Mouse (Mus musculus): ENCODE data around the gene Psmd14. TPM values are rescaled to one million over a fixed set of nuclear protein-coding genes. Genes with fewer than 3 reads are reported as not detected.

Gene Psmd14
- polyA plus RNA-seq, 1 experiment, result 7.8 TPM

DNA sequence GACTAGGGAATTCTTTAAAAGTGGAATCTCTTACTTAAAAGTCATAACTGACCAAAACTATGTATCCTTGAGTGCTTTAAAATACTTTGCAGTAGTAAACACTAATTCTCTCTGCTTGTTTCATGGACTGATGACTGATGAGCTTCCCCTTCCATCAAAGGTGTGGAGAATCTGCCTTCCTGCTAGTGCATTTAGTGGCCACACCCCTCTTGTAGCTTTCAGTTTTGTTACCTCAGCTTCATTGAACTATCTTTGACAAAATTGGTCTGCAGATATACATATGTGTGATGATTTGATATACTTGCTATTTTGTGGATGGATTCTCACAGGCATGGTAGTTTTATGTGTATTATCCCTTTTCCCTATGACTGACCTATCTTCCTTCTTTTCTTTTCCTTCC lies 43.5 kb downstream of the Psmd14 start:
- no peak overlapping the region for H3K27ac ChIP-seq (ENCODE audit: insufficient read depth, low read length)
- no peak for DNase-seq (ENCODE audit: low read depth in 1 of 2, low spot score in 2 of 2)
- H3K27me3 ChIP-seq (ENCODE audit: control insufficient read depth, insufficient read depth, low read length), result no peaks in the 10 kb centered on the region
- no peaks in the 10 kb centered on the region for H3K36me3 ChIP-seq (ENCODE audit: control insufficient read depth, insufficient read depth, low read length)
- no peak overlapping the region for H3K4me3 ChIP-seq (ENCODE audit: extremely low read depth, insufficient read depth, insufficient read length)
- TF ChIP-seq POLR2A (IDR thresholded peaks at IDR 0.05; ENCODE audit: low read depth, low read length), result no peak
- TF ChIP-seq CTCF (IDR thresholded peaks at IDR 0.05; ENCODE audit: extremely low read depth, insufficient read depth, insufficient read length, insufficient replicate concordance), result no peak
- peaks cover 3% of the 10 kb centered on the region; the same call in 1 of the 2 replicates for H3K4me1 ChIP-seq (ENCODE audit: control insufficient read depth, insufficient read depth, insufficient read length)

DNA sequence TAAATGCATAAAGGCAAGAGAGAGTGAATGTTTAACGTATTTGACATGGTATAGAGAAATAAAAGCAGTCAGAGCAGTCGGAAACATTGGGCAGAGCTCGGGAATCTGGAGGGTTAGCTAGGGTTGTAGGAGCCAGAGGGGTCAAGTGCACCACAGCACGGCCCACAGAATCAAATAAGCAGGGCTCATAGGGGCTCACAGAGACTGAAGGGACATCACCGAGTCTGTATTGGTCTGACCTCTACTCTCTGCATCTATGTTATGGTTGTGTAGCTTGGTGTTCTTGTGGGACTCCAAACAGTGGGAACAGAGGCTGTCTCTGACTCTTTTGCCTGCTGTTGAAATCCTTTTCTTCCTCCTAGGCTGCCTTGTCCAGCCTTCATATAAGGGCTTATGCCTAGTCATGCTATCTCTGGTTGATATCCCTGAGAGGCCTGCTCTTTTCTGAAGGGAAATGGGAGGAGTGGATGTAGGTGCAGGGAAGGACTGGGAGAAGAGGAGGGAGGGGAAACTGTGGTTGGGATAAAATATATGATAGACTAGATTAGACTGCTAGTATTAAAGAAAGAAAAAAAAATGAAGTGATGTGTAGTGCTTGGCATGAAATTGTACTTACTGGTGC lies 47.9 kb downstream of the Psmd14 start:
- 90% methylated on average over 5 of the region's 5 CpGs for WGBS
- Histone ChIP-seq H3K4me3 (ENCODE audit: extremely low read depth, insufficient read depth, insufficient read length) (no peak overlapping the region), H3K4me1 (ENCODE audit: control insufficient read depth, insufficient read depth, insufficient read length) (peaks cover 3% of the 10 kb centered on the region; the same call in 1 of the 2 replicates), H3K27me3 (ENCODE audit: control insufficient read depth, insufficient read depth, low read length) (no peaks in the 10 kb centered on the region), H3K27ac (ENCODE audit: insufficient read depth, low read length) (no peak overlapping the region), H3K36me3 (ENCODE audit: control insufficient read depth, insufficient read depth, low read length) (peaks cover 2% of the 10 kb centered on the region; the same call in 1 of the 2 replicates)
- no peak for DNase-seq (ENCODE audit: low read depth in 1 of 2, low spot score in 2 of 2)
- TF ChIP-seq POLR2A (IDR thresholded peaks at IDR 0.05; ENCODE audit: low read depth, low read length) (no peak), CTCF (IDR thresholded peaks at IDR 0.05; ENCODE audit: extremely low read depth, insufficient read depth, insufficient read length, insufficient replicate concordance) (no peak)

DNA sequence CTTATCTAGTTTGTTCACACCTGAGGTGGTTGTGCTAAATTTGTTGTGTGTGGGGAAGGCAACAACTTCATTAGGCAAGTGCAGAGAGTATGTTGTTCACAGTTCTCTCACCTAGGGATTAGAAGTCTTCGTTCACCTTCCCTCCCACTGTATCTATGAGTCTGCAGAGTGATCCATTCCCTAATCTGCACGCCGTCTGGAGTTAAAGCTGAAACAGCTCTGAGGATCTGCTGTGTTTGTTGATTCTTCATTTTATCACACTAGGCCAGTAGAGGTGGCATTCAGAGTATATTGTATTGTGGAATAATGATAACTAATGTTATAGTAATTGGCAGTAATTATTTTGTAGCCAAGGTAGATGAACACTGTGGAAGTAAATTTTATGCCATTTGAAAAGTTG lies 48.5 kb downstream of the Psmd14 start:
- Histone ChIP-seq H3K27ac (ENCODE audit: insufficient read depth, low read length) (no peak overlapping the region), H3K36me3 (ENCODE audit: control insufficient read depth, insufficient read depth, low read length) (peaks cover 2% of the 10 kb centered on the region; the same call in 1 of the 2 replicates), H3K27me3 (ENCODE audit: control insufficient read depth, insufficient read depth, low read length) (no peaks in the 10 kb centered on the region), H3K4me1 (ENCODE audit: control insufficient read depth, insufficient read depth, insufficient read length) (peaks cover 2% of the 10 kb centered on the region; the same call in 1 of the 2 replicates), H3K4me3 (ENCODE audit: extremely low read depth, insufficient read depth, insufficient read length) (no peak overlapping the region)
- no peak for DNase-seq (ENCODE audit: low read depth in 1 of 2, low spot score in 2 of 2)
- no peak for TF ChIP-seq POLR2A (IDR thresholded peaks at IDR 0.05; ENCODE audit: low read depth, low read length)
- TF ChIP-seq CTCF (IDR thresholded peaks at IDR 0.05; ENCODE audit: extremely low read depth, insufficient read depth, insufficient read length, insufficient replicate concordance), result no peak
- 82% methylated on average over 3 of the region's 3 CpGs for WGBS

DNA sequence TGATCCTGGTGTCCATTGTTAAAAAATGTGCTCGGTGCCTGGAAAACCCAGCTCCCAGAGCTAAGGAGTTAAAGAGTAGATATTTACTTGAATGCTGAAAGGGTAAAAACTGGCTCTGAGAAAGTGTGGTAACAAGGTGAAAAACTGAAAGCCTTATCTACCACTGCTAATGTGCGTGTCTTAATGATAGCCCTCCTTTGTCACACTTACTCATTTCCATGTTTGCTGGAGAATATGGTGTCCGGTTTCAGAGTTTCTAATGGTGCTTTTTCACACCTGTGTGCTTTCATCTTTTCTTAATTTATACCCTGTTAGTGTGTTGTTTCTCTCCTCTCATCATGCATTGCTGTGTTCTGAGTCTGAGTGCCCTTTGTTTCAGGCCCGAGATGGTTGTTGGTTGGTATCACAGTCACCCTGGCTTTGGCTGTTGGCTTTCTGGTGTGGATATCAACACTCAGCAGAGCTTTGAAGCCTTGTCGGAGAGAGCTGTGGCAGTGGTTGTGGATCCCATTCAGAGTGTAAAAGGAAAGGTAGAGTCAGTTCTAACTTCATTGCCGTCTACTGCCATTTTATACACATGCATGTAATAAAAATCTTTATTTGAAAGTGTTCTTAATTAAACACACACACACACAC lies 53.1 kb downstream of the Psmd14 start:
- Histone ChIP-seq H3K27ac (ENCODE audit: insufficient read depth, low read length) (no peak overlapping the region), H3K4me1 (ENCODE audit: control insufficient read depth, insufficient read depth, insufficient read length) (no peaks in the 10 kb centered on the region), H3K4me3 (ENCODE audit: extremely low read depth, insufficient read depth, insufficient read length) (no peak overlapping the region), H3K27me3 (ENCODE audit: control insufficient read depth, insufficient read depth, low read length) (no peaks in the 10 kb centered on the region), H3K36me3 (ENCODE audit: control insufficient read depth, insufficient read depth, low read length) (peaks cover 4% of the 10 kb centered on the region)
- TF ChIP-seq POLR2A (IDR thresholded peaks at IDR 0.05; ENCODE audit: low read depth, low read length) (no peak), CTCF (IDR thresholded peaks at IDR 0.05; ENCODE audit: extremely low read depth, insufficient read depth, insufficient read length, insufficient replicate concordance) (no peak)
- WGBS, result 94% methylated on average over 6 of the region's 6 CpGs
- no peak for DNase-seq (ENCODE audit: low read depth in 1 of 2, low spot score in 2 of 2)

DNA sequence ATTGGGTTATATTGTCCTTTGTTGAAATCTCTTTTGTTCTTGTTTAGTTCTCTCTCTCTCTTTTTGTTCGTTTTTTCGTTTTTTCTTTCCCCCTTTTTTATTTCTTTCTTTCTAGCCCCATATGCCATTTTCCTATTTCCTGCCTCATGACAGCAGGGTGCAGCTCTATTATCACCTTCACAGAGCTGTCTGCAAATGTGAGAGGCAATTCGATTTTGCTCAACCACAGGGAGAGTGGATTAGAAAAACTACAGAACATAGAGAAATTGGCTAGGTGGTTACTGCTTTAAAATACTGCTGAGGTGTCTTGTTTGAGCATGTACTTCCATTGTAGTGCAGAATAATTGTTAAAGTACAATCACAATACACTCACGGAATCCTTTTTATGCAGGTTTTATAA lies 54.0 kb downstream of the Psmd14 start:
- Histone ChIP-seq H3K27ac (ENCODE audit: insufficient read depth, low read length) (no peak overlapping the region), H3K4me3 (ENCODE audit: extremely low read depth, insufficient read depth, insufficient read length) (no peak overlapping the region), H3K4me1 (ENCODE audit: control insufficient read depth, insufficient read depth, insufficient read length) (no peaks in the 10 kb centered on the region), H3K27me3 (ENCODE audit: control insufficient read depth, insufficient read depth, low read length) (no peaks in the 10 kb centered on the region), H3K36me3 (ENCODE audit: control insufficient read depth, insufficient read depth, low read length) (peaks cover 4% of the 10 kb centered on the region)
- WGBS, result 90% methylated on average over 4 of the region's 4 CpGs
- no peak for TF ChIP-seq CTCF (IDR thresholded peaks at IDR 0.05; ENCODE audit: extremely low read depth, insufficient read depth, insufficient read length, insufficient replicate concordance)
- TF ChIP-seq POLR2A (IDR thresholded peaks at IDR 0.05; ENCODE audit: low read depth, low read length), result no peak
- DNase-seq (ENCODE audit: low read depth in 1 of 2, low spot score in 2 of 2), result no peak

- H3K36me3 ChIP-seq (ENCODE audit: control insufficient read depth, insufficient read depth, low read length), result peaks cover 7% of the 10 kb centered on the region
- no peaks in the 10 kb centered on the region for H3K27me3 ChIP-seq (ENCODE audit: control insufficient read depth, insufficient read depth, low read length)
- no peak for DNase-seq (ENCODE audit: low read depth in 1 of 2, low spot score in 2 of 2)
- TF ChIP-seq POLR2A (IDR thresholded peaks at IDR 0.05; ENCODE audit: low read depth, low read length), result no peak
- TF ChIP-seq CTCF (IDR thresholded peaks at IDR 0.05; ENCODE audit: extremely low read depth, insufficient read depth, insufficient read length, insufficient replicate concordance), result no peak
- H3K4me3 ChIP-seq (ENCODE audit: extremely low read depth, insufficient read depth, insufficient read length), result no peak overlapping the region
- no peaks in the 10 kb centered on the region for H3K4me1 ChIP-seq (ENCODE audit: control insufficient read depth, insufficient read depth, insufficient read length)
- H3K27ac ChIP-seq (ENCODE audit: insufficient read depth, low read length), result no peak overlapping the region
Measured at GRCm38 (mm10) chr2:61780794-61781193, 69.3 kb downstream of the Psmd14 start.

DNA sequence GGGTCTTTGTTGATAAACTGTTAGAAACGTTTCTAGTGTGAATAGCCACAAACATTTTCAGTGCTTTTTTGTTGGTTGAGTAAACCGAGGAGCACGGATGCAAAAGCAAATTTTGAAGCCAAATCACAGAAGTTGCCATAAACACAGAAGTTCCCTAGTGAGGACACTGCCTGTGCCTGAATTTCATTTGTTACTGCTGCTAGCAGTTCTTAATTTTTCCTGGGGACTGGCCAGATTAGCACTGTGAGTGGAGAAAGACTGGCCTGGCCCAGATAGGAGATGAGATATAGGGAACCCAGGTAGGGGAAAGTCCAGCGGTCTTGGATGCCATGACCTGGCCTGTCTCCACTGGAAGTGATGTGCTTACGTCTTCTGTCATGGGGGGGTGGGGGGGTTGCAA lies 83.5 kb downstream of the Psmd14 start:
- Histone ChIP-seq H3K27me3 (ENCODE audit: control insufficient read depth, insufficient read depth, low read length) (no peaks in the 10 kb centered on the region), H3K4me1 (ENCODE audit: control insufficient read depth, insufficient read depth, insufficient read length) (no peaks in the 10 kb centered on the region), H3K27ac (ENCODE audit: insufficient read depth, low read length) (no peak overlapping the region), H3K36me3 (ENCODE audit: control insufficient read depth, insufficient read depth, low read length) (peaks cover 3% of the 10 kb centered on the region), H3K4me3 (ENCODE audit: extremely low read depth, insufficient read depth, insufficient read length) (no peak overlapping the region)
- DNase-seq (ENCODE audit: low read depth in 1 of 2, low spot score in 2 of 2), result no peak
- 95% methylated on average over 5 of the region's 5 CpGs for WGBS
- TF ChIP-seq CTCF (IDR thresholded peaks at IDR 0.05; ENCODE audit: extremely low read depth, insufficient read depth, insufficient read length, insufficient replicate concordance) (no peak), POLR2A (IDR thresholded peaks at IDR 0.05; ENCODE audit: low read depth, low read length) (no peak)

Measured in spleen, adult 2 months (tissue).